Mouse (Mus musculus): ENCODE results near the gene Arhgef19. TPM values are rescaled to one million over a fixed set of nuclear protein-coding genes. Genes with fewer than 3 reads are reported as not detected.

Arhgef19 gene
- total RNA-seq, 4 experiments from 2014 or later: 13.7 to 18.3 (median 15.8) TPM

Other genes starting within 250 kb of the Arhgef19 start
- 1 to 10 TPM; 1.8 to 5.2 (median 3.3) TPM for gene Mfap2, start 229.1 kb upstream of the Arhgef19 start, total RNA-seq (2022)
- gene Crocc, start 178.9 kb upstream of the Arhgef19 start, total RNA-seq (2022): 10 to 100 TPM; 44.2 to 69.2 (median 54.3) TPM
- gene Necap2, start 161.1 kb upstream of the Arhgef19 start, total RNA-seq (2022): 10 to 100 TPM; 37.3 to 59.5 (median 44.3) TPM
- gene Spata21, start 151.2 kb upstream of the Arhgef19 start, total RNA-seq (2022): under 1 TPM; 0.24 to 0.30 (median 0.29) TPM
- gene Szrd1, start 99.7 kb upstream of the Arhgef19 start, total RNA-seq (2022): 10 to 100 TPM; 48.3 to 62.8 (median 49.9) TPM
- gene Fbxo42, start 91.6 kb upstream of the Arhgef19 start, total RNA-seq (2022): 10 to 100 TPM; 25.8 to 31.5 (median 27.5) TPM
- gene Rsg1, start 25.5 kb upstream of the Arhgef19 start, total RNA-seq (2022): 1 to 10 TPM; 3.3 to 5.0 (median 4.1) TPM
- gene Epha2, start 61.7 kb downstream of the Arhgef19 start, total RNA-seq (2022): 1 to 10 TPM in 3 of 4 experiments, under 1 TPM in 1; 0.98 to 1.7 (median 1.2) TPM
- 1 to 10 TPM; 2.7 to 4.1 (median 3.6) TPM for gene Fam131c, start 128.7 kb downstream of the Arhgef19 start, total RNA-seq (2022)
- 1 to 10 TPM in 1 of 4 experiments, under 1 TPM in 1, not detected in 2; 0.39 to 1.8 TPM for gene Clcnka, start 159.2 kb downstream of the Arhgef19 start, total RNA-seq (2022)
- under 1 TPM in 1 of 4 experiments, not detected in 3; 0.74 TPM for gene Clcnkb, start 176.5 kb downstream of the Arhgef19 start, total RNA-seq (2022)
- gene Hspb7, start 181.3 kb downstream of the Arhgef19 start, total RNA-seq (2022): under 1 TPM; 0.30 to 0.97 (median 0.73) TPM
- 1 to 10 TPM; 2.8 to 4.9 (median 3.0) TPM for gene Srarp, start 196.6 kb downstream of the Arhgef19 start, total RNA-seq (2022)
- 10 to 100 TPM; 36.7 to 42.0 (median 38.0) TPM for gene Zbtb17, start 205.2 kb downstream of the Arhgef19 start, total RNA-seq (2022)

Data from left cerebral cortex, adult 8-10 months (tissue).